Mouse (Mus musculus) lung, postnatal 0 days (tissue): ENCODE data around the gene Rfx5. TPM values are rescaled to one million over a fixed set of nuclear protein-coding genes. Genes with fewer than 3 reads are reported as not detected.

ENCODE experiments used
- ATAC-seq: fragments of 200-750 bp; cut with Nextera tagmentation; 2 replicates; pipeline ENCODE4 v1.8.0; 2017; ENCODE audit warnings: moderate library complexity
- DNase-seq: peaks from one replicate; pipeline ENCODE4 v3.0.0-alpha.2; 2016; ENCODE audit warnings: low spot score
- H3K27ac ChIP-seq: fragments of 300-500 bp; sonication (generic); 2 replicates; pipeline ENCODE4 v1.5.1; 2014; ENCODE audit warnings: antibody characterized with exemption, mild to moderate bottlenecking, low read length, mixed read lengths
- H3K27me3 ChIP-seq: fragments of 300-500 bp; sonication (generic); replicated peaks from 2 replicates; pipeline ENCODE4 v1.6.1; 2014; ENCODE audit warnings: low read length, mixed read lengths; ENCODE audit not compliant: insufficient read depth
- H3K36me3 ChIP-seq: fragments of 300-500 bp; sonication (generic); 2 replicates; pipeline ENCODE4 v1.6.1; 2014; ENCODE audit warnings: low read length, mixed read lengths; ENCODE audit not compliant: insufficient read depth
- H3K4me1 ChIP-seq: fragments of 300-500 bp; sonication (generic); 2 replicates; pipeline ENCODE4 v1.6.1; 2014; ENCODE audit warnings: antibody characterized with exemption, low read depth, low read length, mixed read lengths; ENCODE audit not compliant: insufficient read depth
- H3K4me2 ChIP-seq: fragments of 300-500 bp; sonication (generic); replicated peaks from 2 replicates; pipeline ENCODE4 v1.6.1; 2014; ENCODE audit warnings: low read depth, mild to moderate bottlenecking, low read length, moderate library complexity, mixed read lengths
- H3K4me3 ChIP-seq: fragments of 300-500 bp; sonication (generic); 2 replicates; pipeline ENCODE4 v1.5.1; 2014; ENCODE audit warnings: low read depth, low read length
- H3K9ac ChIP-seq: fragments of 300-500 bp; sonication (generic); replicated peaks from 2 replicates; pipeline ENCODE4 v1.6.1; 2014; ENCODE audit warnings: low read depth, mild to moderate bottlenecking
- H3K9me3 ChIP-seq: fragments of 300-500 bp; sonication (generic); 2 replicates; pipeline ENCODE4 v1.6.1; 2016; ENCODE audit warnings: low read length, mixed read lengths
- CTCF ChIP-seq: IDR thresholded peaks from 2 replicates; pipeline ENCODE4 v1.5.1; 2016; ENCODE audit warnings: antibody characterized with exemption, mild to moderate bottlenecking
- EP300 ChIP-seq: IDR thresholded peaks from 2 replicates; pipeline ENCODE4 v1.6.1; 2016; ENCODE audit warnings: antibody characterized with exemption, mild to moderate bottlenecking, control low read depth
- WGBS: fragments of 180-500 bp; shearing (Covaris S2); extraction: QIAGEN DNeasy Blood & Tissue Kit; methylation state at CpG from one replicate; pipeline ENCODE4 v1.1.7; 2014; 5-methylcytosine and 5-hydroxymethylcytosine counted together
- microRNA-seq: library from miRNA; unstranded; fragments of <30 nt; microRNA quantifications from one replicate; pipeline ENCODE4, GENCODE M21; 2016
- polyA plus RNA-seq: library from polyadenylated mRNA; unstranded; fragments of >200 nt; fragmentation: Nextera tagmentation; extraction: Ambion mirVana; gene quantifications from 2 replicates; pipeline ENCODE4 v1.2.1, GENCODE M21; 2015

Gene Rfx5
- polyA plus RNA-seq, 1 experiment from 2014 or later, result 3.3 TPM

DNA sequence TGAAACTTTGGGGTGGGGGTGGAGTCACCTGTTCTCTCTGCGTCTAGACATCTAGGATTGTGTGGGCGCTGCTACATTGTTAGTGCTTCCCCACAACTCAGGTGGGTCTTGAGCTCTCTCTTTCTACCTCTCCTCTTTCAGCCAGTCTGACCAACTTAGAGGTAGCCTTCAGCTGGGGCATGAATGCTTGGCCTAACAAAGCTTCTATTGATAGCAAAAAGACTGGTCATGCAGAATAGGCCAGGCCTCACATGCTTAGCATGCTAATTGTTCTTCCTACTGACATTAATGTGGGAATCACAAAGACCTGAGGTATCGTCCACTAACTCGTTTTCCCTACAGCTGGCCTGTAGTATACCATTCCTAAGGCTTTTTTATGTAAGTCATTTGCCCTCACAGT, 48.7 kb downstream of the Rfx5 start:
- peaks cover 37% of the 10 kb centered on the region; the same call in 1 of the 2 replicates for H3K36me3 ChIP-seq
- WGBS, result 91% methylated on average over 4 of the region's 4 CpGs

GRCm38 (mm10) chr3:95003273-95003672, 49.4 kb downstream of the Rfx5 start:
- H3K27ac ChIP-seq, result no peak overlapping the region
- no peaks in the 10 kb centered on the region for H3K9me3 ChIP-seq
- no peak for DNase-seq
- no peak overlapping the region for H3K9ac ChIP-seq
- no peak for ATAC-seq
- H3K4me3 ChIP-seq, result no peak overlapping the region
- TF ChIP-seq CTCF (no peak), EP300 (no peak)
- H3K27me3 ChIP-seq, result no peaks in the 10 kb centered on the region
- no peak overlapping the region for H3K4me2 ChIP-seq
- H3K36me3 ChIP-seq, result peaks cover 35% of the 10 kb centered on the region; the same call in 1 of the 2 replicates
- H3K4me1 ChIP-seq, result no peaks in the 10 kb centered on the region

More for the DNA sequence above, 48.7 kb downstream of the Rfx5 start:
- Histone ChIP-seq H3K27ac (no peak overlapping the region), H3K9me3 (no peaks in the 10 kb centered on the region), H3K4me2 (no peak overlapping the region), H3K4me3 (no peak overlapping the region), H3K4me1 (no peaks in the 10 kb centered on the region), H3K9ac (no peak overlapping the region), H3K27me3 (no peaks in the 10 kb centered on the region)
- no peak for DNase-seq
- no peak for ATAC-seq
- TF ChIP-seq CTCF (no peak), EP300 (no peak)

- H3K9me3 ChIP-seq, result no peaks in the 10 kb centered on the region
- H3K4me1 ChIP-seq, result no peaks in the 10 kb centered on the region
- H3K27ac ChIP-seq, result no peak overlapping the region
- TF ChIP-seq EP300 (no peak), CTCF (no peak)
- H3K36me3 ChIP-seq, result peaks cover 25% of the 10 kb centered on the region; the same call in 1 of the 2 replicates
- H3K4me2 ChIP-seq, result no peak overlapping the region
- 89% methylated on average over 3 of the region's 3 CpGs for WGBS
- no peak overlapping the region for H3K9ac ChIP-seq
- H3K4me3 ChIP-seq, result no peak overlapping the region
- DNase-seq, result no peak
- ATAC-seq, result no peak
- no peaks in the 10 kb centered on the region for H3K27me3 ChIP-seq
Observed at GRCm38 (mm10) chr3:95005651-95006050, 51.8 kb downstream of the Rfx5 start.

DNA sequence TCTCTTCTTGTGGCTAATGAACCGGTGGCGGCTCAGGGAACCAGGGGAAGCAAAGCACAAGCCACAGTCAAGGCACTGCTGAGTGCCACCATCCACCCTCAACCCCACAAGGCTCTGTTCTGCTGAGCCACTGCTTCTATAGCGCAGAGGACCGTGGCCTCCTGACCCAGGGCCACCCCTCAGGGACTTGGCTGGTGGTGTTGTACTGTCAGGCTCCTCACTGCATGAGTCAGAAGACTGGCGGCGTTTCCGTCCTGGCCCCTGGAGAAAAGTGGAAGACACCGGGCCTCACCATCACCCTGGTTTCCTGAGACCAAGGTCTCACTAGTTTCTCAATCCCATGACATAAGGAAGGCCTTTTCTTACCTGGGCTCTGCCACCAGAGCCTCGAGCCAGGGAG, 53.8 kb downstream of the Rfx5 start:
- TF ChIP-seq CTCF (no peak), EP300 (no peak)
- Histone ChIP-seq H3K9ac (no peak overlapping the region), H3K4me3 (no peak overlapping the region), H3K4me1 (no peaks in the 10 kb centered on the region), H3K4me2 (no peak overlapping the region), H3K36me3 (peaks cover 24% of the 10 kb centered on the region; the same call in 1 of the 2 replicates), H3K27ac (no peak overlapping the region), H3K9me3 (no peaks in the 10 kb centered on the region), H3K27me3 (no peaks in the 10 kb centered on the region)
- ATAC-seq, result no peak
- DNase-seq, result no peak
- 86% methylated on average over 9 of the region's 9 CpGs for WGBS

DNA sequence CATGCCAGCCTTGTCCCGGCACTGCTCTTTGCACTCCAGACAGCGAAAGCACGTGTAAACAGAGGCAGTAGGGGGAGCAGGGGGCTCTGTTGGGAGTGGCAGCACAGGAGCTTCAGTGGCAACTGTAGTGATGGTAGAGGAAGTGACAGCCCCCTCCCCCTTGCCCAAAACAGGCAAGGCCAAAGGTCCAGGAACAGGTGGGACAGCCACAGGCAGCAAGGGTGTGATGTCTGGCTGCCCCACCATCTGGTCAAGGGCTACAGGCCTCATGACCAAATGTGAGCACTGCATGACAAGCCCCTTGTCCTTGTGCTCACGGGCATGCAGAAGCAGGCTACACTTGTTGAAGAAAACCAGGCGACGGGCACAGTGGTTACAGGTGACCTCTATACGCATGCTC, 56.5 kb downstream of the Rfx5 start:
- Histone ChIP-seq H3K4me3 (no peak overlapping the region), H3K4me2 (no peak overlapping the region), H3K27ac (no peak overlapping the region), H3K9me3 (no peaks in the 10 kb centered on the region), H3K9ac (no peak overlapping the region), H3K27me3 (no peaks in the 10 kb centered on the region), H3K4me1 (peaks cover 5% of the 10 kb centered on the region; the same call in 1 of the 2 replicates), H3K36me3 (peaks cover 21% of the 10 kb centered on the region; the same call in 1 of the 2 replicates)
- ATAC-seq, result no peak
- no peak for TF ChIP-seq EP300
- WGBS, result 79% methylated on average over 7 of the region's 7 CpGs
- DNase-seq, result no peak

Small RNA genes within 50 kb of the gene (microRNA-seq; reads per million reads assigned to microRNA genes)
- gene Mir7013, result not detected

Other genes with a start within 250 kb of the Rfx5 start
- 29.6 and 37.6 TPM in 2 replicates for gene Cgn, start 167.6 kb upstream of the Rfx5 start, polyA plus RNA-seq
- gene Pogz, start 116.5 kb upstream of the Rfx5 start, polyA plus RNA-seq, result 6.8 and 8.1 TPM in 2 replicates
- gene Psmb4, start 67.1 kb upstream of the Rfx5 start, polyA plus RNA-seq, result 234 and 249 TPM in 2 replicates
- 1,021 and 1,046 TPM in 2 replicates for gene Selenbp1, start 21.0 kb upstream of the Rfx5 start, polyA plus RNA-seq
- gene Pi4kb, start 20.7 kb downstream of the Rfx5 start, polyA plus RNA-seq, result 13.6 and 15.6 TPM in 2 replicates
- gene Zfp687, start 61.4 kb downstream of the Rfx5 start, polyA plus RNA-seq, result 9.9 and 10.1 TPM in 2 replicates
- 170 and 185 TPM in 2 replicates for gene Psmd4, start 88.5 kb downstream of the Rfx5 start, polyA plus RNA-seq
- 18.1 and 18.6 TPM in 2 replicates for gene Pip5k1a, start 152.9 kb downstream of the Rfx5 start, polyA plus RNA-seq
- gene Vps72, start 156.9 kb downstream of the Rfx5 start, polyA plus RNA-seq, result 82.9 and 84.0 TPM in 2 replicates
- gene Tmod4, start 170.4 kb downstream of the Rfx5 start, polyA plus RNA-seq, result 2.0 and 2.9 TPM in 2 replicates
- 51.8 and 54.1 TPM in 2 replicates for gene Scnm1, start 179.9 kb downstream of the Rfx5 start, polyA plus RNA-seq
- 13.3 and 14.0 TPM in 2 replicates for gene Lysmd1, start 180.0 kb downstream of the Rfx5 start, polyA plus RNA-seq
- gene Tnfaip8l2, start 188.3 kb downstream of the Rfx5 start, polyA plus RNA-seq, result 9.0 and 9.7 TPM in 2 replicates
- 1.3 and 1.8 TPM in 2 replicates for gene Sema6c, start 206.4 kb downstream of the Rfx5 start, polyA plus RNA-seq